Mouse (Mus musculus): Measurements from ENCODE around the gene Mdm2. TPM values are rescaled to one million over a fixed set of nuclear protein-coding genes. Genes with fewer than 3 reads are reported as not detected.
A peak's percentile ranks its signal among the peaks of the same experiment; 100 is the strongest.
"Not testable (repeated sequence)": the region's sequence is repeated elsewhere in the genome, so short reads cannot be mapped to it uniquely, and the experiment has no call there.

The Mdm2 gene
- total RNA-seq, 2 experiments from 2014 or later: 38.5 to 43.8 TPM

GRCm38 (mm10) chr10:117732962-117733592 lies 22.5 kb upstream of the Mdm2 start:
- no peak for DNase-seq

GRCm38 (mm10) chr10:117732184-117732583 lies 21.6 kb upstream of the Mdm2 start:
- DNase-seq: no peak

GRCm38 (mm10) chr10:117731244-117732101 lies 20.9 kb upstream of the Mdm2 start:
- DNase-seq: peak; percentile 21

- DNase-seq: no peak
Observed at GRCm38 (mm10) chr10:117730637-117731203, 20.2 kb upstream of the Mdm2 start.

GRCm38 (mm10) chr10:117730140-117730539 lies 19.6 kb upstream of the Mdm2 start:
- no peak for DNase-seq

GRCm38 (mm10) chr10:117729139-117729814 lies 18.7 kb upstream of the Mdm2 start:
- no peak for DNase-seq

- no peak for DNase-seq
Observed at GRCm38 (mm10) chr10:117728574-117728973, 18.0 kb upstream of the Mdm2 start.

GRCm38 (mm10) chr10:117727518-117728110 lies 17.1 kb upstream of the Mdm2 start:
- DNase-seq: no peak

GRCm38 (mm10) chr10:117726888-117727385 lies 16.4 kb upstream of the Mdm2 start:
- DNase-seq: no peak

- no peak for DNase-seq
Observed at GRCm38 (mm10) chr10:117726350-117726749, 15.8 kb upstream of the Mdm2 start.

- no peak for DNase-seq
Observed at GRCm38 (mm10) chr10:117725671-117726070, 15.1 kb upstream of the Mdm2 start.

- no peak for DNase-seq
Observed at GRCm38 (mm10) chr10:117724804-117725361, 14.3 kb upstream of the Mdm2 start.

GRCm38 (mm10) chr10:117724136-117724718 lies 13.7 kb upstream of the Mdm2 start:
- no peak for DNase-seq

- no peak for DNase-seq
Observed at GRCm38 (mm10) chr10:117718161-117719119, 7.9 kb upstream of the Mdm2 start.

GRCm38 (mm10) chr10:117717583-117717982 lies 7.0 kb upstream of the Mdm2 start:
- DNase-seq: peak; percentile 31

- DNase-seq: no peak
Observed at GRCm38 (mm10) chr10:117716686-117717085, 6.1 kb upstream of the Mdm2 start.

- not testable (repeated sequence) for DNase-seq
Observed at GRCm38 (mm10) chr10:117715654-117716053, 5.1 kb upstream of the Mdm2 start.

GRCm38 (mm10) chr10:117714928-117715500 lies 4.5 kb upstream of the Mdm2 start:
- DNase-seq: no peak

GRCm38 (mm10) chr10:117714048-117714545 lies 3.5 kb upstream of the Mdm2 start:
- no peak for DNase-seq

All from gastrocnemius, postnatal 25 days (tissue).